Mouse (Mus musculus) kidney, embryonic 16.5 days (tissue): Measurements from ENCODE around the gene Eefsec. TPM values are rescaled to one million over a fixed set of nuclear protein-coding genes. Genes with fewer than 3 reads are reported as not detected.

Source experiments
- ATAC-seq: fragments of 200-750 bp; cut with Nextera tagmentation; 2 replicates; pipeline ENCODE4 v1.8.0; 2017; ENCODE audit warnings: moderate TSS enrichment; ENCODE audit not compliant: low FRiP score, low TSS enrichment
- H3K27ac ChIP-seq: fragments of 300-500 bp; sonication (generic); 2 replicates; pipeline ENCODE4 v1.5.1; 2014; ENCODE audit warnings: low read length
- H3K27me3 ChIP-seq: fragments of 300-500 bp; sonication (generic); 2 replicates; pipeline ENCODE4 v1.6.1; 2014; ENCODE audit warnings: low read length, control low read depth, mixed read lengths; ENCODE audit not compliant: insufficient read depth
- H3K36me3 ChIP-seq: fragments of 300-500 bp; sonication (generic); 2 replicates; pipeline ENCODE4 v1.6.1; 2014; ENCODE audit warnings: low read length, control low read depth, mixed read lengths; ENCODE audit not compliant: insufficient read depth
- H3K4me1 ChIP-seq: fragments of 300-500 bp; sonication (generic); 2 replicates; pipeline ENCODE4 v1.6.1; 2014; ENCODE audit warnings: low read length, control low read depth, mixed read lengths; ENCODE audit not compliant: insufficient read depth
- H3K4me2 ChIP-seq: fragments of 300-500 bp; sonication (generic); replicated peaks from 2 replicates; pipeline ENCODE4 v1.6.1; 2014; ENCODE audit warnings: low read depth, low read length
- H3K4me3 ChIP-seq: fragments of 300-500 bp; sonication (generic); 2 replicates; pipeline ENCODE4 v1.5.1; 2014; ENCODE audit warnings: mild to moderate bottlenecking, low read length
- H3K9ac ChIP-seq: fragments of 300-500 bp; sonication (generic); replicated peaks from 2 replicates; pipeline ENCODE4 v1.6.1; 2014; ENCODE audit warnings: low read length
- H3K9me3 ChIP-seq: fragments of 300-500 bp; sonication (generic); 2 replicates; pipeline ENCODE4 v1.6.1; 2016; ENCODE audit warnings: low read length, control low read depth
- WGBS: fragments of 180-500 bp; shearing (Covaris S2); extraction: QIAGEN DNeasy Blood & Tissue Kit; methylation state at CpG from one replicate; pipeline ENCODE4 v1.1.7; 2014; 5-methylcytosine and 5-hydroxymethylcytosine counted together
- polyA plus RNA-seq: library from polyadenylated mRNA; unstranded; fragments of >200 nt; fragmentation: Nextera tagmentation; extraction: Ambion mirVana; gene quantifications from 2 replicates; pipeline ENCODE4 v1.2.1, GENCODE M21; 2015

Eefsec gene
- polyA plus RNA-seq, 1 experiment from 2014 or later: 36.8 TPM

- H3K27me3 ChIP-seq: no peaks in the 10 kb centered on the region; the same call in 1 of the 2 replicates
- WGBS: 46% methylated on average over 12 of the region's 12 CpGs
- H3K9ac ChIP-seq: no peak overlapping the region
- peak; percentile 46; the same call in 1 of the 2 replicates for ATAC-seq
- no peaks in the 10 kb centered on the region for H3K36me3 ChIP-seq
- peaks cover 22% of the 10 kb centered on the region; the same call in 1 of the 2 replicates for H3K4me1 ChIP-seq
- H3K4me2 ChIP-seq: no peak overlapping the region
- no peak overlapping the region for H3K27ac ChIP-seq
- no peak overlapping the region for H3K4me3 ChIP-seq
- H3K9me3 ChIP-seq: no peaks in the 10 kb centered on the region
These were observed 217.1 kb downstream of the Eefsec start for GRCm38 (mm10) chr6:88229221-88229620.

GRCm38 (mm10) chr6:88227537-88227936 lies 218.8 kb downstream of the Eefsec start:
- peaks cover 22% of the 10 kb centered on the region; the same call in 1 of the 2 replicates for H3K4me1 ChIP-seq
- H3K4me3 ChIP-seq: no peak overlapping the region
- 41% methylated on average over 7 of the region's 7 CpGs for WGBS
- H3K9ac ChIP-seq: no peak overlapping the region
- H3K27me3 ChIP-seq: no peaks in the 10 kb centered on the region
- H3K4me2 ChIP-seq: no peak overlapping the region
- no peak for ATAC-seq
- H3K36me3 ChIP-seq: no peaks in the 10 kb centered on the region
- H3K27ac ChIP-seq: no peak overlapping the region
- H3K9me3 ChIP-seq: no peaks in the 10 kb centered on the region

- Histone ChIP-seq H3K36me3 (no peaks in the 10 kb centered on the region), H3K4me1 (peaks cover 22% of the 10 kb centered on the region; the same call in 1 of the 2 replicates), H3K27ac (no peak overlapping the region), H3K4me2 (no peak overlapping the region), H3K4me3 (no peak overlapping the region), H3K9me3 (no peaks in the 10 kb centered on the region), H3K9ac (no peak overlapping the region), H3K27me3 (no peaks in the 10 kb centered on the region)
- 18% methylated on average over 5 of the region's 5 CpGs for WGBS
- ATAC-seq: peak; percentile 21; the same call in 1 of the 2 replicates
These were observed 219.8 kb downstream of the Eefsec start for GRCm38 (mm10) chr6:88226570-88226994.

GRCm38 (mm10) chr6:88221968-88222367 lies 224.4 kb downstream of the Eefsec start, which contains the start of gene Dnajb8:
Dnajb8 (plus strand) TSS chr6:88222268.
- H3K27me3 ChIP-seq: no peaks in the 10 kb centered on the region
- no peak within 1 kb of the TSS for H3K27ac ChIP-seq
- H3K4me1 ChIP-seq: peaks cover 9% of the 10 kb centered on the region; the same call in 1 of the 2 replicates
- no peak within 1 kb of the TSS for H3K4me2 ChIP-seq
- WGBS: 47% methylated on average over 10 of the region's 10 CpGs
- no peak within 1 kb of the TSS for H3K9ac ChIP-seq
- no peaks in the 10 kb centered on the region for H3K36me3 ChIP-seq
- H3K4me3 ChIP-seq: no peak within 1 kb of the TSS
- peaks cover 4% of the 10 kb centered on the region; the same call in 1 of the 2 replicates for H3K9me3 ChIP-seq
- ATAC-seq: no peak

- no peak overlapping the region for H3K27ac ChIP-seq
- H3K4me3 ChIP-seq: no peak overlapping the region
- H3K4me1 ChIP-seq: no peaks in the 10 kb centered on the region
- peaks cover 7% of the 10 kb centered on the region; the same call in 1 of the 2 replicates for H3K9me3 ChIP-seq
- WGBS: 35% methylated on average over 4 of the region's 4 CpGs
- no peak for ATAC-seq
- no peak overlapping the region for H3K9ac ChIP-seq
- no peaks in the 10 kb centered on the region for H3K36me3 ChIP-seq
- H3K4me2 ChIP-seq: no peak overlapping the region
- no peaks in the 10 kb centered on the region for H3K27me3 ChIP-seq
These were observed 227.2 kb downstream of the Eefsec start for GRCm38 (mm10) chr6:88219094-88219493.

GRCm38 (mm10) chr6:88216199-88216598 lies 230.1 kb downstream of the Eefsec start:
- Histone ChIP-seq H3K4me2 (no peak overlapping the region), H3K9me3 (peaks cover 7% of the 10 kb centered on the region; the same call in 1 of the 2 replicates), H3K4me1 (no peaks in the 10 kb centered on the region), H3K9ac (no peak overlapping the region), H3K27me3 (no peaks in the 10 kb centered on the region), H3K4me3 (no peak overlapping the region), H3K36me3 (no peaks in the 10 kb centered on the region), H3K27ac (peak overlapping the region; percentile 52; the same call in 1 of the 2 replicates)
- WGBS: 78% methylated on average over 4 of the region's 4 CpGs
- 0 out of 2 replicates have a peak, but pooled peaks have one; percentile 39 for ATAC-seq

GRCm38 (mm10) chr6:88215797-88216196 lies 230.5 kb downstream of the Eefsec start:
- H3K36me3 ChIP-seq: no peaks in the 10 kb centered on the region
- peaks cover 7% of the 10 kb centered on the region; the same call in 1 of the 2 replicates for H3K9me3 ChIP-seq
- H3K4me1 ChIP-seq: no peaks in the 10 kb centered on the region
- H3K9ac ChIP-seq: no peak overlapping the region
- WGBS: 37% methylated on average over 6 of the region's 6 CpGs
- no peak overlapping the region for H3K27ac ChIP-seq
- no peak overlapping the region for H3K4me3 ChIP-seq
- no peaks in the 10 kb centered on the region for H3K27me3 ChIP-seq
- ATAC-seq: peak; percentile 67
- H3K4me2 ChIP-seq: no peak overlapping the region

GRCm38 (mm10) chr6:88210182-88210581 lies 236.2 kb downstream of the Eefsec start:
- 67% methylated on average over 3 of the region's 3 CpGs for WGBS
- no peak overlapping the region for H3K4me2 ChIP-seq
- H3K4me1 ChIP-seq: peaks cover 4% of the 10 kb centered on the region; the same call in 1 of the 2 replicates
- 0 out of 2 replicates have a peak, but pooled peaks cover 2% of the 10 kb centered on the region for H3K9me3 ChIP-seq
- H3K36me3 ChIP-seq: no peaks in the 10 kb centered on the region
- ATAC-seq: no peak
- no peak overlapping the region for H3K4me3 ChIP-seq
- H3K9ac ChIP-seq: no peak overlapping the region
- H3K27ac ChIP-seq: no peak overlapping the region
- peaks cover 22% of the 10 kb centered on the region for H3K27me3 ChIP-seq

- Histone ChIP-seq H3K27me3 (peaks cover 29% of the 10 kb centered on the region), H3K9me3 (0 out of 2 replicates have a peak, but pooled peaks cover 1% of the 10 kb centered on the region), H3K4me1 (peaks cover 11% of the 10 kb centered on the region; the same call in 1 of the 2 replicates), H3K4me3 (no peak overlapping the region), H3K9ac (no peak overlapping the region), H3K36me3 (no peaks in the 10 kb centered on the region), H3K4me2 (no peak overlapping the region), H3K27ac (no peak overlapping the region)
- no peak for ATAC-seq
- WGBS: 81% methylated on average over 5 of the region's 5 CpGs
These were observed 236.9 kb downstream of the Eefsec start for GRCm38 (mm10) chr6:88209453-88209852.

GRCm38 (mm10) chr6:88208321-88208720 lies 238.0 kb downstream of the Eefsec start:
- no peak overlapping the region for H3K4me2 ChIP-seq
- no peak overlapping the region for H3K9ac ChIP-seq
- ATAC-seq: no peak
- no peaks in the 10 kb centered on the region for H3K9me3 ChIP-seq
- no peaks in the 10 kb centered on the region for H3K36me3 ChIP-seq
- H3K4me3 ChIP-seq: no peak overlapping the region
- WGBS: 92% methylated on average over 3 of the region's 3 CpGs
- H3K27ac ChIP-seq: no peak overlapping the region
- peaks cover 40% of the 10 kb centered on the region for H3K27me3 ChIP-seq
- H3K4me1 ChIP-seq: peaks cover 21% of the 10 kb centered on the region
